Mouse (Mus musculus) right cerebral cortex, adult 18-20 months (tissue): ENCODE measurements at regions not wholly inside any gene's neighbourhood (a gene's known extent, or its start where the extent isn't known, plus 50 kb on each side); places are given as distances from the start of the nearest gene placed in this dataset.

ENCODE experiments used
- DNase-seq: peaks from one replicate; pipeline ENCODE4 v3.0.0; 2022; ENCODE audit warnings: mixed read lengths

DNA sequence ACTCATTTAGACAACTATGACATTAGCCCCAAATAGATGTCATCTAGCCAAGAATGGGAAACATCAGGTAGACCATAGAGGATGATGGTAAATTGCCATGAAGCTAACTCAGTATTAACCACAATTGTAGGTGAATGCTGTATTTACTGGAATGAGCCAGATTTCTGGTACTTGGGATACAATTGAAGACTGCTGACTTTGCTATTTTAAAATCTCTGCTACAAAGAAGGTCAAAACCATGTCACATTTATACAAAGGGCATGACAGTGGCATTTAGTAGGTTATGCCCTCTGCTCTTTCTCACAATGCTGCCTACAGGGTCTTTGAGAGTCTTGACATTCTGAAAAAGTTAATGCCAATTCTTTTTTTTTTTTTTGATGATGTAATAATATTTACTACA lies 178.8 kb upstream of the 4930583I09Rik start:
- no peak for DNase-seq

DNA sequence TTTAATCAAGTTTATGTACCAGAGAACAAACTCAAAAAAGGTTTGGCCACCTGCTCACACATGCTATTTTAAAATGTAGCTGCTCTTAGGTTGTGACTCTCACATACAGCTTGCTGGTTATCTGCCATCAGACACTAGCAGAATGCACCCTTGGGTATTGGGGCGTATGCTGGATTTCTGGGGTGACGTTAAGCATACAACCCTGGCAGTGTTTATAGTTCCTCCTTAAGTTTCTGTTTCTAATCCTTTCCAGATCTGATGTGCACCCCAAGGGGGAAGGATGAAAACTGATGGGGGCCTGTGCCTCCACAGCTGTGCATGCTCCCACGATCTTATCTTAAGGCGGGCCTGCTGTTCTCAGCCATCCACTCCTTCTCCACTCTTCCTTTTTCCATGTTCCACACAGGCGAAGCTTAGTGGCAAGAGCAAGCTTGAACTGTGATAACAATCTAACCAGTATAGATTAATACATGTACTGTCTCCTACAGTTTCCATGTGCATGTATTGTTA lies 164.8 kb upstream of the 4930583I09Rik start:
- no peak for DNase-seq

DNA sequence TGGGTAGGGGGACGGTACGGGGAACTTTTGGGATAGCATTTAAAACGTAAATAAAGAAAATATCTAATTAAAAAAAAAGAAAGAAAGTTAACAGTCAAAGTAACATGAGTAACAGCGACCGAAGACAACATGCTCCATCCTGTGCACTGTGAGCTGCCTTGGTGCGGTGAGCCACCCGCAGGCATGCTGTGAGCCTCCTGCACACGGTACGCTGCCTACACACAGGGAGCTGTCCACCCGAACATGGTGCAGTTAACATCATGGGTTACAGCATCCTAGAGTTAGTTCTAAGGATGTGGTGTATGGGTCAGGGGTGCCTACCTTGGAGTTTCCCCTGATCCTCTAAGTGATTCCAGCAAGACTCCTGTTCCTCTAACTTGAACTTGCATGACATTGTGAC lies 158.6 kb upstream of the 4930583I09Rik start:
- DNase-seq = no peak

DNA sequence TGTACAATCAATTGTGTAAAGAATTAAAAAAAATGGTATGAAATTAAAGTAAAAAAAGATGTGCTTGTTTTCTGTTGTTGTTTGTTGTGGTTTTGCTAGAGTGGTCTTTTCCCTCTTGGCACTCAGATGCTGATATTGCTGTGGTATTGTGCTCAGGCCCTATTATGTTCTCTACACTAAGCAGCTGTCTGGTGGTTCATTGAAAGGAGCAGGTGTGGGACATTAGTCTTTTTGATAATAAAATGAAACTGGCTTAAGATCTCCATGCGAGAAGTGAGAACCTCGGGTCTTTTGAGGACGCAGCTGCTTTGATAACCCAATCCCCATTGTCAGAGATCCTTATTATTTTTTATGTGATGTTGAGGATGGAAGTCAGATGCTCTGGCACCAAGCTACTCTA lies 155.4 kb upstream of the 4930583I09Rik start:
- no peak for DNase-seq

DNA sequence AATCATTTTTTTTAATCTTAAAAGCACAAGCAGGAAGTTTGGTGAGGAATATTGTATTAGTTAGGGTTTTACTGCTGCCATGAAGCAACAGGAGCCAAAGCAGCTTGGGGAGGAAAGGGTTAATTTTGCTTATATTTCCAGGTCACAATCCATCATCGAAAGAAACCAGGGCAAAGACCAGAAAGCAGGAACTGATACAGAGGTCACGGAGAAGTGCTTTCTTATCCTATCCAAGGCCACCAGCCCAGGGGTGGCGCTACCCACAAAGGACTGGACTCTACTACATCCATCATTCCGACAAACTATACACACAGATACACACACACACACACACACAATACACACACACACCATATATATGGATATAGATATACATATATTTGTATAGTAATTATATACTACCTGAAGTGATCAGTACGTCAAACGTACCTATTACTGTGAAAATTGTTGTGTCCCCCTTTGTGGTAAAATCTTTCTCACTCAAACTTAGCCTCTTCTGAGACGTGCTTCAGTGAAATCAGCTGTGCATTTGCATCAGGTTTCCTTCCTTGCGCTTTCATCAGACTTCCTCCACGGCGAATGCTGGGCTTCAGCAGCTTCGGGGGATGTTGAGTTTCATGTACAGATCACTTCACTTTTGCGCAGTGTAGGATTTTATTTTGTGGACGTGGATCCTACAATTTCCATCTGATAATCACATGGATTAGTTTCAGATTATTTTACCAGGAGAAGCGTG lies 148.6 kb upstream of the 4930583I09Rik start:
- no peak for DNase-seq

DNA sequence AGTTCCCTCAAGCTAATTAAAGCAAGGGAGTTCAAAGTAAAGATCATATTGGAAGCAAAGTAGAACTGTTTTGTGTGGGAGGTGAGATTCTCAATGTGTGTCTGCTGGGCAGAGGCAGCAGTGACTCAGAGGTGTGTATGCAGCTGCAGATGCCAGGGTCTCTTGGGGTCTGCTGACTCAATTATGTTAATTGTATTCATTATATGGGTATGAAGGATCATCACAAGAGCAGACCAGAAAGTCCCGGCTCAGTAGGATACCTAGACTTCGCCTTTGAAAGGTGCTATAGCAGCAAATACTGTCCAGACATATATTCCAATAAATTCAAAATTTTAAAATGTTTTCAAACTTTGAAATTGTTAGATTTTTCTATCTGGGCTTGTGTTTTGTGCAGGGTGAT lies 147.6 kb upstream of the 4930583I09Rik start:
- DNase-seq = peak; percentile 11

DNA sequence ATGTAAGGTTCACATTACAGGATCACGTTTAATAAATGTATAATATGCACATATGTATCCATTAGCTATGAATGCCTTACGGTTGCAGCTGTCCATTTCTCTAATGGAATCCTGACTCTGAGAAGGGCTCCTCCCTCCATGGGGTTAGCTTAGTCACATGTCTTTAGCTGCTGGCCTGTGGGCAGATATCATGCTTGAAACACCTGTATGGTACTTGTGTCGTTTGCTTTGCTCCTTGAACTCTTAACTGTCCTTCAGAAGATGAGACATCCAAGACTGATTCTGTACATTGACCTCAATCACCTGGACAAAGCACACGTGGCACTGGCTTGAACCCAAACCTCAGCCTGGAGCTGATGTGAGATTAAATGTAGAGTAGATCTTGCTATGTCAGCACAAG lies 128.3 kb upstream of the 4930583I09Rik start:
- no peak for DNase-seq

DNA sequence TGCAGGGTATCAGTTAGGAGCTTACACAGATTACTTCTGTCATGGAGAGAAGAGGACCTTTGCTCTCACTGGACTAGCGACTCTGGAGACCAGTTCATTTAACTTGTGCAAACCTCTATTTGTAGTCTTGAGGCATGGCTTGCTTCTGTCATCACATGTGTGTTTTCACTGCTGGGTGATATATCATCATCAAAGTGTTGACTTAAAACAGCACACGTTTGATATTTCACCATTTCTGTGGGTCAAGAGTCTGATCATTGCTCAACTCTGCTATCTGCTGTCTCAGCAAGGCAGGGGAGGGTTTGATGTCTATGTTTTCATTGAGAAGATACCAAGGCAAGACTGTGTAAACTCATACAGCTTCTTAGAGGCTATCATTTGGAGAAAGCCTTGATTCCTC lies 126.0 kb upstream of the 4930583I09Rik start:
- no peak for DNase-seq

DNA sequence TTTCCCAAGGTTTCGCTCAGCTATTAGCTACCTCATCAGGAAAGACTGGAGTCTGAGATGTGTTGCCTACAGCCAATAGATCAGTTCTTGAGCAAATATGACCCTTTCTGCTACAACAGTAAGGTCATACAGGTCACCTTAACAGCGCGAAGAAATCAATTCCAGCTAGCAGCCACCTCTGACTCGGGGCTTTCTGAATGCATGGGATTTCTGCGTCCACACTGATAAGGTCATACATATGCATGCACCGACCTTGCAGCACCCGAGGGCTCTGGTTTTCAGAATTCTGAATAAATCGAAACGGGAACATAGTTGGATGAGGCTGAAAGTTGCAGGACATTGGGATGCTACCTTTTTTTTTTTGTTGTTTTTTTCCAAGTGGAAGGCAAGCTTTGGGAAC lies 121.6 kb upstream of the 4930583I09Rik start:
- no peak for DNase-seq

DNA sequence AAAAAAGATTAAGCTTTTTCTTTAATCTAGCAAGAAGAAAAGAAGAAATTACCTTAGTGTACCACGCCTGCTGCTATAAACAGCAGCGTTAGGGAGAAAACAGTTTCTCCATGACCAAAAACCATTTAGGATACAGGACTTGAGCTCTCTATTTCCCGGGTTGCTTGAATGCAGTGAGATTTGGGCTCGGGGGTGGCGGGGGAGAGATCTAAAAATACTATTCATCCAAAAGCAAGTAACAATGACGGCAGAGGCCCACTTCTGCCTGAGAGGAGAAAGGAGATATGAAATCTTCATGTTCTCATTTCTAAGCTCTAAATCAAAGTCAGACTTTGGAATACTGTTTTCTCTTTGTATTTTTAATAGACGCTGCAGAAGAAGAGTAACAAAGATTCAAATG lies 120.6 kb upstream of the 4930583I09Rik start:
- DNase-seq = peak; percentile 51

DNA sequence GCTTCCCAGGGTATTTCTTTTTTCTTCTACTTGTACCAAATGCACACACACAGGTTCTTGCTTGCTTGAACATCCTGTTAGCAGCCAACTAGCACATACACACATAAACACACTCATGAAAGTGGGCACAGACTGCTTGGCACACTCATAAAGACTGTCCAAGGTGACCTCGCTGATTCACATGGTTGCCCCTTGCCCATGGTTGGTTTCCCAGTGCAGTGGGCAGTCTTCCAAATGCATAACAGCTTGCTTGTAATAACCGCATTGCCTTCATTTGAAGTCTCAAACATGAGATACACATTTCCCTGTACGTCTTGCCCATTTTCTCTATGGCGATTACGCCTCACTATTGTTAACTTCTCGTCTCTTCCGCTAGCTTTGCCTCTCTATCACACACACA lies 117.4 kb upstream of the 4930583I09Rik start:
- DNase-seq = no peak

DNA sequence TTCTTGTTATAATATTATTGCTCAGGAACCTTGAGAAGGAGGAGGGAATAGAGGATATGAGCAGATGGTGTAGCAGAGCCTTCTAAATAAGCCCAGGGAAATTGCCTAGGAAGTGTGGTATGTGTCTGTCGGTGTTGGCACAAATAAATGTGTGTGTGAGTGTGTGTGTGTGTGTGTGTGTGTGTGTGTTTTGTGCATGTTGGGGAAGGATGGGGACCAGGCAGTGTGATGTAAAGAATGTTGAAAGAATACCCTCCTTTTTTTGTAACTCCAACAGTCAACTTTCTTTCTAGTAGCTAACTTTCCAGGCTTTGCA lies 115.7 kb upstream of the 4930583I09Rik start:
- peak; percentile 21 for DNase-seq

DNA sequence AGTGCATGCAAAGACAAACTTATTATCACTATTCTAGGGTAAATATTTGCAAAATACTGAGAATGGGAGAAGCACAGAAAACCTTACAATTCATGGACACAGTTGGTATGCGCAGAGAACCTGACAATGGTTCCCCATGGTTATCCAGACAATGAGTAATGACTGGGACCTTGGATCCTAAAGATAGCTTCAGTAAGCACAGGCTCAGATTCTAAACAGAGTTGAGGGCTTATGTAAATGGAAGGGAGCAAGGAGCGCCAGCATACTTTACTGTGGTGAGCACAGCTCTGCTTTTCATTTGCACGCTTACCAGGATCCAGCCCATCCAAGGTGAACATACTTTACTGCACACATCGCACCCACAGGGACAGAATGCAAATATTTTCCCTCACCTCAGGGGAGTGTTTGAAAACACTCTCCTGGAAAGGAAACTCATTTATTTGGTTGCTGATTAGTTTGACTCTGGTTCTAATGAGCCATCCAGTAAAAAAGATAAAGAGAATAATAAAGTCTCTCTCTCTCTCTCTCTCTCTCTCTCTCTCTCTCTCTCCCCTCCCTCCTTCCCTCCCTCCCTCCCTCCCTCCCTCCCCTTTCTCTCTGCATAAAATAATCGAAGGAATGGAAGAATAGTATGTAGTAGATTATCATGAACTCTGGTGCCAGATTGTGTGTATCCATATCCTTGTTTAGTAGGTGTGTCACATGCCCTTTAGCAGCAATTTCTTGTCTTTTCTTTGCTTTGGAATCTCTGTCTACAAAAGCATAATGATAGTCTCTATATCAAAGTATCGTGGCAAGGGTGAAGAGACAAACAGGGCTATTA lies 115.1 kb upstream of the 4930583I09Rik start:
- DNase-seq = no peak

DNA sequence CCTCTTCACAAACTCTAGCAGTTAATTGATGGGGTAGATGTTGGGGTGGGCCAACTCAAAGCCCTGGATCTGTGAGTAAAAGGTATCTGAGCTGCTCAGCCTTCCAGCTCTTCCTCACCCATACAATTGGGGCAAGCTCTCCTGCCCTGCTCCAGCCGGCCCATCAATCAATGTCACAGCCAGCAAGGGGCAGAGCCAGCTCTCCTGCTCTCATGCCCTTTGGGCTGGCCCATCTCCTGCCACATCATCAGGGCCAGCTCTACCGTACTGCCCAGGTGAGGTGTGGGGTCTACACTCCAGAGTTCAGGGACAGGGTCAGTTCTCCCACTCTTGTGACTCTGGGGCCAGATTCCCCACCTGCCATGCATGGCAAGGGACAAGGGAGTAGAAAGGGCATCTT lies 107.3 kb upstream of the 4930583I09Rik start:
- DNase-seq = no peak

DNA sequence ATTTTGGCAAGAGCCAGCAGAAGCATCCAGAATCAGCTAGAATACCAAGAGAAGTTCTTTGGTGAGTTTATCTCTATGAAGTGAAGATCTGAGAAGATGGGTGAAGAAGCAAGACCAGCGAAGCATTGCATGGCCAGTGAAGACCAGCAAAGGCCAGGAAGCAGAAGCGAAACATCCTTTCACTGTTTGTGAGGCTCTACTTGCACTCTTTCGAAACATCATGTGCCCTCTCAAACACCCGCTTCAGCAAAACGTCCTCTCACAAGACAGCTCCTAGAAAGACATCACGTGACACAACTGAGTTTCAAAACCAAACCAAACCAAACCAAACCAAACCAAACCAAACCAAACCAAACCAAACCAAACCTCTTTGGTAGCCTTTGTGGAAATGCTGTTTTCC lies 105.7 kb upstream of the 4930583I09Rik start:
- no peak for DNase-seq

DNA sequence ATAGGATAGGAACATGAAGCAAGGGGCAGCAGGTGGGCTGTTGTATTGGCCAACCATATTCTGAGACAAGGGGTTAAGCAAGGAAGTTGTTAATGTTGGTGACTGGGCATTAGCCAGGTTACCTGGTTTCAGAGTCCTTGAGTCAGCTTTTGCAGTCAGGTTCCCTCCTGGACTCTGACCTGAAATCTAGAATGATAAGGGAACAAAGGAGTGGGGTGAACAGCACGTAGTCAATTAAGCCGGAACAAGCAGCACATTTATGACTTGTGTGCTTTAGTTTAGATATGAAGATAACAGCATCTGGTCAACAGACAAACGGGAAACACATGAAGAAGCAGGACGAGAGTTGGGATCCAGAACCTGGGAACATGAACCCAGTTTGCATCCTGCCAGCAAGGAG lies 99.8 kb upstream of the 4930583I09Rik start:
- no peak for DNase-seq

DNA sequence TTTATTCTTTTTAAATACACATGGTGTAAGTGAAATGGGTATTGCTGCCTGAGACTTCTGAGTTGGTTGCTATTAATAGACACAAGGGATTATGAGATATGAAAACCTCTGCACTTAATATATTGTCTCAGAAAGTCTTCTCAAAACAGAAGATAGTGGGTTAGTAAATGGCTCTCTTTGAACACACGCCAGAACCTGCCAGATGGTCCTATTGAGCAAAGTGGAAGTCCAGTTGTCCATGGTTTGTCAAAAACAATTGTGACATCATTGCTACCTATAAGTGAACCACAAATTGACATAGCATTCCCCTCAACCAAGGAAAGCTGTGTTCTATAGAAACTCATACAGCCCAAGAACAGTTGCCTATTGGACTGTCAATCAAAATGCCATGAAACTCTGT lies 98.5 kb upstream of the 4930583I09Rik start:
- DNase-seq = no peak

DNA sequence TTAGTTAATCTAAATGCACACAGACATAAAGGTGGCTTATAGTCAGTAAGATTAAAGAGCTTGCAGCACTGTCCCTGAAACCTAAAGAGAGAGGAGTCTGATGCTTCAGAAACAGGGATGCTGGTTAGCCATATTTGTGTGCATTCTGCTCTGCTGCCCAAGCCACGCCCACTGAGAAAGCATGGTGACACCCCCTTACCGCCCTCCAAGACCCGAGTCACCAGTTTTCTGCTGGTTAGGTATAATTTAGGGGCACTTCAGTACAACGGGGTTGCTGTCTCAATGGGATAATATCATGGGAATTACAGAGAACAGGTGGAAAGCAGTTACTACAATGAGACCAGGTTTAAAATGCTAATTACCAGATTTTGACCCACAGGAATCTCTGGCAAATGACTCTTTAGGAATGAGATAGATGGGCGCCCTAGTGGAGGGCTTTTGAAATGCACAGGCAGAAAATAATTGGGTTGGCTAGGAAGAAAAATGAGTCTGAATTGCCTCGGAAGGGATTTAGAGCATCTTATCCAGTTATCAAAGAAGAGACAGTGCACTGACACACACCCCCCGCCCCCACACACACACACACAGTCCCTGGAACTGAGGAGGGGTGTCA lies 95.1 kb upstream of the 4930583I09Rik start:
- DNase-seq = no peak

DNA sequence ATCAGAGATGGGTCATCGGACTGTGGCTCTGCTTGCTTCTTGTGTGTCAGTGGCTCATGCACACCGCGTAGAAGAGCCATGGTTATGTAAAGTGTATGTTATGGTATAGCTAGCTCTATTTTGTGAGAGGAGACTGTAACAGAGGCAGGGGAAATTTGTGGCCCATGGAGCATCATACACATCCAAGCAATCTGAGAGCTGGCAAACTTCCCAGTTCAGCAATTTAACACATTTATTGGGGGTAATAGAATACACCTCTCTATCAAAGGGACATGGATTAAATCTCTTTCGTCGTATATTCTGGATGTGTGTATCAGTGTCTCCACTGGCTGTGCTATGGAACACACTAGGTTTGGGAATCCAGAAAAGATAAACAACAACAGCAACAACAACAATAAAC lies 87.9 kb upstream of the 4930583I09Rik start:
- no peak for DNase-seq

DNA sequence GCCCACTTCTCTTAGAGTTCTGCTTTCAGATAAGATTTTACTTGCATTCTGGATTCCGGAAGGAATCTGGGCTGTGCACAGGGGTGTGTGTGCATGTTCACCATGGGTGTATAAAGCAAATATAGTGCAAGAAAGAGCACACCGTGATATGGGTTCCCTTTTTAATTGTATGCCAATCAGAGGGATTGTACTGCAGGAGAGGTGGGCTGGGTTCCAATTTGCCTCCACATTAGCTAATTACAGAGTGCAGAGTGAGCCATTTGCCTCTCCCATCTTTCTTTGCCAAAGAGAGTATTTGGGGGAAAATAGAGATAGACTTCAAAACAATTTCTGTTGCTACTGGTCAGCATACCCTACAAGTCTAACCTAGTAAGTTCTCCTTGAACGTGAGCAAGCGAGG lies 86.4 kb upstream of the 4930583I09Rik start:
- DNase-seq = no peak

DNA sequence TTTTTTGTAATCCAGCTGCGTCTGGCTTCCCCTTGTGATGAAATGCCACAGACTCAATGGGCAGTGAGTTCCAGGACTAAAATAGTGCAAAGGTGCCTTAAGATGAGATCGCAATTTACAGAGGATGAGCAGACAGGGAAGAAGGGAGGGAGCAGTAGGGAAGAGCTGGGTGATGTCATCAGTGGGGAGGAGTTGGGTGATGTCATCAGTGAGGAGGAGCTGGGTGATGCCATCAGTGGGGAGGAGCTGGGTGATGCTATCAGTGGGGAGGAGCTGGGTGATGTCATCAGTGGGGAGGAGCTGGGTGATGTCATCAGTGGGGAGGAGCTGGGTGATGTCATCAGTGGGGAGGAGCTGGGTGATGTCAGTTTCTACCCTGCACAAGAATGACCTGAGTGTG lies 84.4 kb upstream of the 4930583I09Rik start:
- no peak for DNase-seq

DNA sequence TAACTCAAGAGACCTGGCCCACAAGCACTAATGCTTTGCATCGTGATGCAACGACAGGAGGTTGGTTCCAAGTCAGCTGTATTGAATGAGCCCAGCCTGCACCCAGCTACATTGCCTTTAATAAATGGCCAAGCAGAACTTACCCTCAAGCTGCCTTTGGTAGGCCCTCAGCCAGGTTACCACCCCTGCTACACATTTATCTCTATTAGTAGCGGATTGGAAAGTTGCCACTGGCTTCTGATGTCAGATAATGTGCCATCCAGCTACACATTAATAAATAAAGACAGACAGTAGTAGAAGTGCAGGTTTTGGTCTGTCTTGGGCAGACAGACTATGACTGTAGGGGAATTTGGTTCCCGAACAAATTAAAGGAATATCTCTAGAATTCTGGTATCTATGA lies 82.0 kb upstream of the 4930583I09Rik start:
- no peak for DNase-seq

DNA sequence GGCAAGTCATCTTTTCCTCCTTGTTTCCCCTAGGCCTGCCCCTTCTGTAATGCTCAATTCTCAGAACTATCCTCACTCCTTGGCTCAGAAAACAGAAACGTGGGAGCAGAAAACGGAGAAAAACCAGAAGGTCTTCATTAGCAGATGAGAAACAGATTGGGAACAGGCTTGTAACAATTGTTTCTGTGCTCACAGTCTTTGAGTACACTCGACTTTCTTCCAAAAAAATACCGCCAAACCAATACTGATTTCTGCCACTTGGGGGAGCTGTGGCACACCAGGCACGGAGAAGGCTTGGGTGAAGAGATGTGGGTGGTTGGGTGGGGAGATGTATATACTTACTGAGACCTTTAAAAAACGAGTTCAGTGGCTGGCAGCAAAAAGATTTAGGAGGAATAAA lies 80.8 kb upstream of the 4930583I09Rik start:
- DNase-seq = no peak

DNA sequence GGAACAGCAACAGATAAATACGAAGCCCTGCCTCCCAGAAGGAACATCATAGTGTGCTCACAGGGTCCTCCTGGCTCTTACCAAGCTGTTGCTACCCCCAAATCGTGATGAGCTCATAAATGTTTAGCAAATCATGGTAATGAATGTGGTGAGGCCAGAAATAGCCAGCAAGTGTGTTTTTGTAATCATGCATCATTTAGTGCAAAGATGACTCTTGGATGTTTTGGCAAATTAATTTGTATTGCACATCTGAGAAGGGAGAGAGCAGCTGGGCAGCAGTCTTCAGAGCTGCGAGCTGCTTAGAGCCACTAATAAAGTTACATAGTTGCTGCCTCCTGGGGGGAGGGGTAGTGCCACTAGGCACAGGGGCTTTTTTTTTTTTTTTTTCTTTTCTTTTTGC lies 79.8 kb upstream of the 4930583I09Rik start:
- no peak for DNase-seq
